Mouse (Mus musculus): ENCODE measurements around the gene Ddhd1.

The Ddhd1 gene

DNA sequence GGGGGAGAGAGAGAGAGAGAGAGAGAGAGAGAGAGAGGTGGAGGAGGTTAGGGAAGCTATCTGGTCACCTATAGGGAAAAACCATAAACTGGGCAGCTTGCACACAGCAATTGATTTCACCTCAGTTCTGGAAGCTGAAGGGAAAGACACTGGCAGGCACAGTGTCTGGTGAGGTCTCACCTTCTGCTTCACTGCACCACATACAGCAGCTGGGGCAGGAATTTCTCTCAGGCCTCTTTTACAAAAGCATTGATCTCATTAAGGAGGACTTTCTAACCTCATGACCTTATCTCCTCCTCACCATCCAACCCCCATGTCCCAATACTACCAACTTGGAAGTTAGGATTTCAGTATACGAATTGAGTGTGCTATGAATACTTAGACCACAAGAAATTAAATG, 13.2 kb downstream of the Ddhd1 start:
- no peak for DNase-seq (ENCODE audit: low spot score in 2 of 2)

DNA sequence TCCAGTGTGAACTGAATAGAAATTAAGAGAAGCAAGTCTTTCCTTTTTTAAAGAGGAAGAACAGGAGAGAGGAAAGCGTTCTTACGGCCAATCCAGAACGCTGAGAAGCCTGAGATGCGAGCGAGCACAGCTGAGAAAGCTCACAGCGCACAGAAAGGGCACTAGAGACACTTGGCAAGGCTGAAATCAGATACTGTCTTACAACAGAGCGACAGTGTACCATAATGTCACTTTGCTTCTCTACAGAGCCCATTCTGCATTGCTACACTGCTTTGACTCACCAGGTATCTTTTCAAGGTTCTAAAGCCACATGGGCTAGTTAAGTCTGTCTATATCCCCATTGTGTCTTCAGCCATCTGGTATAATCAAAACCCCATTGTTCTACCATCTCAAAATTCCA, 13.7 kb downstream of the Ddhd1 start:
- DNase-seq (ENCODE audit: low spot score in 2 of 2) = no peak

DNA sequence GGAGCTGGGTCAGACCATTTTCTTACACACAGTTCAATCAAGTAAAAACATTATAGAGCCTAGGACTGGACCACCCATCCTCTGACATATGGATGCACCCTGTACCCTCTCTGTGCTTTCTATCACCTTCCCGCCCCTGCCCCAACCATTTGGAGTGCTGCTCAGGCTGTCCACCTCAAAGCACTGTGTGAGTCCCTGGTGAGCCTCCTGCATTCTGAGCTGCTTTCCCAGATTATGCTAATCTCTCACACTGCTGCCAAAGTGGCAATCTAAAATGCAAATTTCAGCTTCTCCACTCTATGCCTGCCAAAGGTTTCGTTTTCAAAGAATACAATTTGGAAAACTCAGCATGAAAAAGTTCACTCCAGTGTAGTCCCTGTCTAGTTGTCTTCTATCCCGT, 14.5 kb downstream of the Ddhd1 start:
- DNase-seq (ENCODE audit: low spot score in 2 of 2) = no peak

DNA sequence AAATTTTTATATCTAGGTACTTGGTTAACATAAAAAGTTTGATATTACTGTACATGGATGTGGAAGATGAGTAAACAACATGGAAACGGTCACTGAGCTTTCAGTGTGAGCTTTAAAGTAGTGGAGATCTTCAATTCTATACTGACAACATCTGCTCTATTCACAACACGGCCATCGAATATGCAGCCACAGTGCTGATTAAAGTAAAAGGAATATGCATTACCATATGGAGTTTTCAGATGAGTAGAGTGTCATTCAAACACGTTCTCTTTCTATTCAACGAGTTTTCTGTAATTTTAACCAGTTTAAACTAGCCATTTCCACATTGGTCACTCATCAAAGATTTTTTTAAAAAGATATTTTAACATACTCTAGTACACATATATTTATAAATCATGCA, 15.1 kb downstream of the Ddhd1 start:
- no peak for DNase-seq (ENCODE audit: low spot score in 2 of 2)

DNA sequence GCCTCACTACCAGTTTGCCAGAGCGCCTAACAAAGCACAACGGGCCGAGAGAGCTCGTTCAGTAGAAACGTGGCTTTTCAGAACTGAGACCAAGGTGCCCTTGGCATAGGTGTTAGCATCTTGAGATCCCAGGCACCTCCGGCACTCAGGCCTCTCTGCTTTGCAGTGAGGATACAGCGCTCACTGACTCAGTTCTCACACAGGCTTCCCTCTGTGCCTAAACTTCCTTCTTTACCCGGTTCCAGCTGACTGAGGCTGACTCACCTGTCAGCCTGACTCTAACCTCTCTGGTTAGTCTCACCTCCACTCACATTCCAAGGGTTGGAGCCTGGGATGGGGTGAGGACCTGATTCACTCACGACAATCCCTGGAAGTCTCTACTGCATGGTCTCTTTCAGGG, 15.7 kb downstream of the Ddhd1 start:
- no peak for DNase-seq (ENCODE audit: low spot score in 2 of 2)

DNA sequence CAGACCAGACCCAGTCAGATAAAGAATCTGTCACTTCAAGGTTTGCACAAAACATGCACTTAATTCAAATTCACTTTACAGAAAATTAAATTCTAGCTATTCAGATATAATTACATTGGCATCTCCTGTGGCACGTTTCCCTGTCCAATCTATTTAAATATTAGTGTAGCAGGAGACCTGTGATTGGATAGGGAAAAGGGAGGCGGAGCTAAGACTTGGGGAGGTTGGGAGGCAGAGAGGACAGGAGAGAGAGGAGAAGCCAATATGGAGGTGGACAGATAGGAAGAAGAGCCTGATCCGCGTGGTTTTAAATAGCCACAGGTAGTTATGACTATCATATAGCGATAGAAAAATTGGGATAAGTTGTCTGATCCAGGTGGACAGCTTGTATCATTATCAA, 19.2 kb downstream of the Ddhd1 start:
- DNase-seq (ENCODE audit: low spot score in 2 of 2) = no peak

DNA sequence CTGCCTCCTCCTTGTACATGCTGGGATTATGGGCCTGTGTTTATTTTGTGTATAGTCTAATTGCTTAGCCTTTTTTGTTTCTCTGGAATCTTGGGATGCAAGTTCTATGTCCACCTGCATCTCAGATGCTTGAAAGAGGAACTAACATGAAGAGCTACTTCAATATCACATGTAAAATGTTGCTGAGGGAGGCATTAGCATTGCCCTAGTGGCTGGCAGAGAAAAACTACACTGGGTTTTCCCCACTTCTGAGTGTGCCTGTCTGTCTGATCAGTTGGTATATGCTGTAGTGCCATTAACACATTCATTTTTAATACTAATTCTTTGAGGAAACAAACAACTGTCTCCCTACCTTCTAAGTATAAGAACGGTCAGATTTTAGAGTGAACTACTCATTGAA, 22.4 kb downstream of the Ddhd1 start:
- no peak for DNase-seq (ENCODE audit: low spot score in 2 of 2)

DNA sequence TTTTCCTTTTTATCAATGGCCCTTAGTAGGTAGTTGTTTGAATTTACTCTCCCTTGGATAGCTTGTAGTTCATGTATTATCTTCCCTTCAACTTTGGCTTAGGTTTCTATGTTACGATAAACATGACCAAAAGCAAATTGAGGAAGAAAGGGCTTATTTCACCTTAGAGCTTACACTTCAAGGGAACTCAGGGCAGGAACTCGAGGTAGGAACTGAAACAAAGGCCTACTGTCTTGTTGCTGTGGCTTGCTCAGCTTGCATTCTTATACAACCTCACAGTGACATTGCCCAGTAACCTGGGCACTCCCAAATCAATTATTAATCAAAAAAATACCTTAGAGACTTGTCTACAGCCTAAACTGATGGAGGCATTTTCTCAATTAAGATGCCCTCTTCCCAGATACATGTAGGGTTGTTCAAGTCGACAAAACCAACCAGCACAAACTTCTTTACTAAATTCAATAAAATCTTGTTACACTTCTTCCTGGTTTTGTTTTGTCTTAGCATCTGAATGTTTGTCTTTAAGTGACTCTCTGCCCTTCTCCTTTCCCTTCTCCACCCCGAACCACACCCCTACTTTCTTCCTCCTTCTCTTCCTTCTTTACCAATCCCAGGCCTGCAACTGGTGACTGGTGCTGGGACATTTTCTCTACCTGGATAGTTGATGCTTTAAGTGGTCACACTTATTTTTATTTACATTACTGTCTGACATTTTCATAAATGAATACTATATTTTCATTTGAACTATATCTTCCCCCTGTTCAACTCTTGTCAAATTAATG, 25.0 kb downstream of the Ddhd1 start:
- DNase-seq (ENCODE audit: low spot score in 2 of 2) = no peak

DNA sequence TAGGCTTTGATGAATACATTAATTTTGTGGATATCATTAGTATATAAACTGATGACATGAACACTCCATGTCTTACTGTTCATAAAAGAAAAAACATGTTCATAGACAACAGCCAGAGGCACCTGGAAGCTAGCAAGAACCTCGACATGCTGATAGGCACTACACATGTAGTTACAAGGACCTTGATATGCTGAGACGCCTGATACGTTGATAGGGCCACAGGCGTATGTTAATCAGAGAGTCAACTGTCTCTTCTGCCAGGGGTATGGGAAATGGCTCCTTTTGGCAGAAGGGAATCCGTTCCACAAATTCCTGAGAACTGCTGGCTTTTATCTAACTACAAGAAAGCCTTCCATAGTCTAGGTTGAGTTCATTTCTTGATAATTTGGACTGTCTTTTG, 27.4 kb downstream of the Ddhd1 start:
- no peak for DNase-seq (ENCODE audit: low spot score in 2 of 2)

DNA sequence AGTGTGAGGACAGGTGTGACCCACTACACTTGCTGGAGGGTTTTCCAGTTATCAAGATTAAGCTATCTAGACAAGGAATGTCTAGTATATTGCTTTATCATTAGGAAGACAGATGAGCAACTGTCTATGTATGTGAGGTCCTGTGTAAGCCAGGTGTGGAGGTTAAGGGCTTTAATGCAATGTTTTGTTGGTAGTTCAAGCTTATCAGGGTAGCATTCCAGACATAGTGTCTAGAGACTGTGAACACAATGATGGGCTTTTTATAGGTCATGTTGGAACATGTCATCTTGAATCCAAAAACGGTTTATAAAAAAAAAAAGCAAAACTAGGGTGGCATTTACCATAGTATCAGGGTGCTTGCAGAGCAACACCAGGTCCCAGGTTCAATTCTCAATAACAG, 28.0 kb downstream of the Ddhd1 start:
- no peak for DNase-seq (ENCODE audit: low spot score in 2 of 2)

DNA sequence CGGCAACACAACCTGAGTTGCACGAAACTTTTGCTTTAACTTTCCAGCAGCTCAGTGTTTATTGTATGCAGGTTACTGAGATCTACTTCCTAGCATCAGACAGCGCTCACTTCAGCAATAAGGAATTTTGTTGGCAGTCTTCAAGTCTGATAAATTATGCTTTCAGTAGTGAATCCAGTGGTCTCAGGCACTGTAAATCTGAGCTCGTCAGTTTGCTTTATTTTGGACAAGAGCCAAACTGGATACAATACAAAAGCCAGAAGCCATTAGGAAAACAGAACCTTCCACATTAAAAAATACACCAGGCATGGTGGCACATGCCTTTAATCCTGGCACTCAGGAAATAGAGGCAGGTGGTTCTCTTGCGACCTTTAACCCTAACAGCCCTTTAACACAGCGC, 39.6 kb downstream of the Ddhd1 start:
- DNase-seq (ENCODE audit: low spot score in 2 of 2) = no peak

DNA sequence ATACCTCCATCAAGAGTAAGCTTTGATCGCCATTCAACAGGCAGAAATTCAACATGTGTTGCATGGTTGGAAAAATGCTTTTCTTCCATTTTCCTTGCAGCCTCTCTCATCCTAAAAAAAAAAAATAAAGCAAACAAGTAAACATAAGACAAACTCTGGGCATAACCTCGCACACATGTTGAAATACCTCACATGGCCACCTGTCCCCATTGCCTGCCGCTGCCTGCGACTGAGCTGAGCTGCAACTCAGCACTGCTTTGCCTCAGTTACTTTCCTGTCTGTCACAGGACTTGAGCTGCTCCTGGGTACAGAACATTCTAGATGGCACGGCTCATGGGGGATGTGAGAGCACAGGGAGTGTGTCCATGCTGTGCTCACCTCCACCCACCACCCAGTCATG, 41.4 kb downstream of the Ddhd1 start:
- no peak for DNase-seq (ENCODE audit: low spot score in 2 of 2)

DNA sequence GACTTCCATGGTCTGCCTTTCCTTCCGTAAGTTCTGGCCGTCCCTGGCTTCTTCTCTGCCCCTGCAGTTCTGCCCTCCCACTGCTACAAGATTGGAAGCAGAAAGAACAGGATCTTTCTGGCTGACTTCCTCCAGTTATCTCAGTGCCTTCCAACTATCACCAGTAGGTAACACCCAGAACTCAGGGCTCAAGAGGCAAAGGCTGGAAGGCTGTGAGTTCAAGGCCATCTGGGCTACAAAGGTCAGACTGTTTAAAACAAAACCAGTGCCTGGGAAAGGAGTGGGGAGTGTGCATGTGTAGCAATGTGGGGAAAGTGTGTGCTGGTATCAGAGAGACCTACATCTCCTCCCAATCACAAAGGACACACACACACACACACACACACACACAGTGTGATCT, 42.2 kb downstream of the Ddhd1 start:
- no peak for DNase-seq (ENCODE audit: low spot score in 2 of 2)

DNA sequence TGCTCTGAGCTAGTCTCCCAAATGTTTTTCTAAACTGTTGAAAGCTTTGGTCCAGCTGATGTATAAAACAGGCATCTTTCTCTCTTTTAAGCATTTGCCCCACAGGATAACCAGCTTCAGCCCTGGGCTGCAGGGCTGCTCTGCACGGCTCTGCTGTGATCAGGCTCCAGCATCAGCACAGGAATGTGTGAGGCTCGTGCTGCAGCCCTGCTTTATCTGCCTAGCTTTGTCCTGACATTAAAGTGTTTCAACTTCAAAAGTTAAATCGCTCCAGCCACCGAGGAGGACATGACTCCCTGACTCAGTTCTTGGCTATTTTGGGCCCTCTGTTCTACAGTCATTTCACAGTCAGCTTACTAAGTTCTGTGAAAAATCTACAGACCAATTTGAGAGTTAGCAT, 43.1 kb downstream of the Ddhd1 start:
- DNase-seq (ENCODE audit: low spot score in 2 of 2) = no peak

DNA sequence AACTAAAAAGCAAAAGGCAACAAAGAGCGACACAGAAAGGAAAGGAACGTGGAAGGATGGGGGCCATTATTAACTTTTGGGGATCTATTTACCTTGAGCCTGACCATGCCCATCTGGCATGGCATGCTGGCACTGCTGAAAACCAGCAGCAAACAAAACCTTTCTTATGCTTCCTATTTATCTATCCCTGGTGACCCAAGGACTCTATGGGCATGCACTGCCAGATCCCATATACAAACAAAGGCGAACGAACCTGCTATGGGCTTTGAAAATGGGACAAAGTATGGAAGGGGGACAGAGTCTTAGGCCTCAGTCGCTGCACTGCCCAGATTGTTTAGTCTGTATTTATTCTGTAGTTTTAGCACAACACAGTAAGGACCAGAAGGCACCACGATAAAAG, 43.5 kb downstream of the Ddhd1 start:
- no peak for DNase-seq (ENCODE audit: low spot score in 2 of 2)

DNA sequence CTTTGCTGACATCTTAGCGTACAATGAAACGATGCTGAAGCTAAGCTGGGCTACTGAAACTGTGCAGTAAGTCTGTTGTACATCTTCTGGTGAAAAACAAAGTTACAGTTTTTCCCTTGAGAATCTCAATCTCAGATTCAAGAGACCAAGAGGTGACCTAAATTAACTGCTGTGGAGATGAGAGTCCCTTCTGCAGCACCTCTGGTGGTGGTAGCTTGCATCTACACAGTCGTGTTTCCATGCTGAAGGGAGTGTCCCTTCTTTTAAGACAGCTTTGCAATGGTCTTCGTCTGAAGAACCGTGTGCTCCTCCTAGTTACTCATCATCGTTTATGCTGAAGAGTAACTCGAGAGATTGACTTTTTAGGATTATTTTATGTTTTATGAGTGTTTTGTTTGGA, 46.3 kb downstream of the Ddhd1 start:
- no peak for DNase-seq (ENCODE audit: low spot score in 2 of 2)

DNA sequence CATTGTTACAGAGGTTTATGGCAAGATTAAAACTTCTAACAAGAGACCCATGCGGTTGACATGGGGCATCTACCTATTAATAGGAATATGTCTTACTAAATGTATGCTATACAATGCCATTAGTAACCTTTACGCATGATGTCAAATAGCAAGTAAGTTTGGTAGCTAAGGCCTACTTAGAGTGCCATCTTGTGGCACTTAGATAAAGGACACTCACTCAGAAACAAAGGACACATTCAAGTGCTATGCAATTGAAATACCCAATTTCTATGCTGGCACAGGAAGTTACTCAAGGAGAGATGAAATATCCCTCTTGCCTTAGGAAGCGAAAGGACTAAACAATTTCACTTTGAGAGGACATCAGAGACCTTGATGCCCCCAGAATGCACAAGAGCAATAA, 55.9 kb downstream of the Ddhd1 start:
- no peak for DNase-seq (ENCODE audit: low spot score in 2 of 2)

DNA sequence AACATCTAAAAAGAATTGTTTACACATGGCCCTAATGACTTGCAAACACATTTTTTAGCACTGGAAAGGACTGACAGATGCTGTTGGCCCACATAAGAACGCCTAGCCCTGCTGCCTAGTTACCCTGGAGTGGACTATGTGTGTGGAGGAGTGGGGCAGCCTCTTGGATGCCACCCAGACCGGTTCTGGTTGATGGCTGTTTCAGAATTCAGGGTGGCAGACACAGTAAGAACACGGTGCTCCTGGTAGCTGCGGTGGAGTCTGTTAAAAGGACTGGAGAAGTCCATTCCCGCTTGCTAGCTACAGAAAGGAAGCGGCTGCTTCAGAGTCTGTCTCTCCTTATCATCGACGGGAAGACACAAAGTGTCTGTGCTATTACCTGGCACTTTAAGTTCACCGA, 57.4 kb downstream of the Ddhd1 start:
- no peak for DNase-seq (ENCODE audit: low spot score in 2 of 2)

DNA sequence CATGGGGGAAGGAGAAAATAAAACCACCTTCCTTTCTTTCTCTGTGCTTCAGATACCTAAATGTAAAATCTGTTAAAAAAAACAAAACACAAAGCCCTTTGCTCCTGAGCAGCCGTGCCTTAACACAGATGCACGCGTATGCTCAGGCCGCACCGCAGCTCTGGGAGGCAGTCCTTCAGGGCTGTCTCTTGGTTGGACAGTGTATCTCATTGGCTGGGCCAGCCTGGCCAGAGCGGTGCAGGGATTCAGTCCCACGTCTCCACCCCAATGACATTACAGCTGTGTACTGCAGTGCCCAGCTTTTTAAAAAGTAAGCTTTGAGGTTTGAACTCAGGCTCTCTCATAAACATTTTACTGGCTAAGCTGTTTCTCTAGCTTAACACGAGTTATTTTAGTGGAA, 60.1 kb downstream of the Ddhd1 start:
- DNase-seq (ENCODE audit: low spot score in 2 of 2) = peak in 1 of 2 experiments; percentile 9

DNA sequence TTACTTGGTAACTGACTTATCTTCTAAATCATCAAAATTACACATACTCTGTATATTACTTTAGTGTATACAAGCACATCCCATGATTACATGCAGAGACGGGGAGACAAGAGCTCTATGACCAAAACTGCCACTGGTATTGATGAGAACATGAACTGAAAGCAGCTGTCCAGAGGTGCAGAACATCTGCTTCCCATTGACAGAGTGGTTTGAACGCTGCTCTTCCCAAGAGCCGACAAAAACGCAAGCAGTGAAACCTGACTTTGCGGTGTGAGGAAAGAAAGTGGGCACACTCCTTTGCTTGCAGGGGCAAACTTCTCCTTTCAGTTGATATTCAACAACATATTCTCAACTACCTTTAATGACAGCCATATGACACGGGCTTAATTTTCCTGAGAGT, 64.7 kb downstream of the Ddhd1 start:
- no peak for DNase-seq (ENCODE audit: low spot score in 2 of 2)

DNA sequence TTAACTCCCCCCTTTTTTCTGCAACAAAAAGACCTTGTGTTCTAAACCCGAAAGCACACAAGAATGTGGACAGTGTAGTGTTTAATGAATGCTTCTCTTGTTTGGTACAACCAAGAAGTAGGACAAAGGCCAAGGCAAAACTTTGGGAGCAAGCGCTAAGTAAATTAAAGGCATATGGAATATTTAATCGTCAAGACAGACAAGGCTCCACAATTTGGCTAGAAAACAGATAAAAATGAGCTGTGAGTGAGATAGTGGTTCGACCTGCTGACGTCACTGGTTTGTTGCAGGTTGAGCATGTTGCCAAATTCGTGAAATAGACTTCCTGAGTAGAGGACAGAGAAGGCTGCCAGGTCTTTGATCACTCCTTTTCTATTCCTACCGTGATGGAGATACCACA, 69.5 kb downstream of the Ddhd1 start:
- DNase-seq (ENCODE audit: low spot score in 2 of 2) = no peak

DNA sequence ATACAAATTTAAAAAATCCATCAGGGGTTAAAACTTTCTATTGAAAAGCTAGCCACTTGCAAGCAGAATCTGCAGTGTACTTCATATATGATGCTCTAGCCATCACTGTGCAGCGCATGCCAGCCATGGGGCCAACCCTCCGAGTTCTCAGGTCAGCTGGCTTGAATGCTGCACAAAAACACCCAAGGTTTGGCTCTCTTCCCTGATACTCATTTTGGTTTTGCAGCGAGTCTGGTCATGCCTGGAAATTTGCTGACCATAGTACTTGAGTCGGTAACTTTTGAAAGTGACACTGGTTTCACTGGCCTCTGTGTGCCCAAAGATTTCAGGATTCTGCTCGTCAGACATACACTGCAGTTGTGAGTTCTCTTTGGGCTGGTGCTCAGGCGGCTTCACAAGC, 70.4 kb downstream of the Ddhd1 start:
- no peak for DNase-seq (ENCODE audit: low spot score in 2 of 2)

DNA sequence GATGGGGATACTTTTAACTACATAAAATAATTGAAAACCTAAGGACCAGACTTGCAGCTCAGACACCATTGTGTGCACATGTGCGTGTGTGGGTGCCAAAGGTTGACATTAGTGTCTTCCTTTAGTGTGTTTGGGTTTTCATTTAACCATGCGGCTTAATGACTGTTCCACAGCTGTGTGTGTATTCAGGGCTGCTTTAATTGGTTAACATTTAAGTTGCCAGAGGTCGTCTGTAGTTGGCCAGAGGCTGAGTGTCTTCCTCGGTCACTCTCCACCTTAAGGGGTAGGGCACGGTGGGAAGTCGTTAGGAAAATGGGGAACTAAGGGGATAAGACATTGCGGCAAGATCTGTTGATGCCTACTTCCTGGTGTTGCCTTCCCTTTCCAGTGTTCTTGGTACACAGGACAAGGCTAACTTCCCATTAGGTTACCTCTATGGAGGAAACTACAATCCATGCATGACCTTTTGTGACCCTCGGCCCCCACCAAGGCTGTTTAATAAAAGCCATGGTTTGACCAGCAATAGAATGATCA, 74.4 kb downstream of the Ddhd1 start:
- no peak for DNase-seq (ENCODE audit: low spot score in 2 of 2)
